Comparison of ENCODE assay signal across 16 mouse cellular contexts in genomic region chr3:16941146-16941545, GRCm38 (mm10).
A peak's percentile ranks its signal among the peaks of the same experiment; 100 is the strongest.
DNase-seq lines count a peak whose midpoint lies in the region; ATAC-seq and TF ChIP-seq lines count a peak whose summit lies in the region.
"Had no signal": no experiment of that assay in that cellular context is flagged by ENCODE, and none has a peak within 500 bp of the region (broad histone marks: within the 10 kb centered on the region; RNA-seq: fewer than 3 reads in every experiment).

No protein-coding gene starts in this region.

- WGBS in hindbrain, embryonic 13.5 days: 7% methylated on average over 4 of the region's 4 CpGs
- 1% methylated on average over 4 of the region's 4 CpGs for WGBS in midbrain, postnatal 0 days
- 11% methylated on average over 4 of the region's 4 CpGs for WGBS in kidney, embryonic 14.5 days
- WGBS in kidney, embryonic 15.5 days: 12% methylated on average over 4 of the region's 4 CpGs

- no peak for TF ChIP-seq CTCF in midbrain, postnatal 0 days (IDR thresholded peaks at IDR 0.05)

- H3K4me2 ChIP-seq in hindbrain, embryonic 13.5 days: peak overlapping the region; percentile 44
- peak overlapping the region; percentile 40 for H3K4me2 ChIP-seq in midbrain, postnatal 0 days (ENCODE audit: low read depth, low read length, poor library complexity, severe bottlenecking)
- no peak overlapping the region for H3K4me2 ChIP-seq in kidney, embryonic 14.5 days (replicated peaks; ENCODE audit: low read depth, low read length)
- H3K4me2 ChIP-seq in kidney, embryonic 15.5 days: no peak overlapping the region
- H3K4me2 ChIP-seq: liver, embryonic 13.5 days had no signal

- H3K4me3 ChIP-seq in ES-E14 (ENCODE audit: insufficient read depth in 1 of 2, low read depth in 1 of 2, low read length in 2 of 2, poor library complexity in 1 of 2, severe bottlenecking in 1 of 2): no peak overlapping the region
- H3K4me3 ChIP-seq in hindbrain, embryonic 13.5 days: peak overlapping the region; percentile 3; the same call in 1 of the 2 replicates
- H3K4me3 ChIP-seq in midbrain, postnatal 0 days (ENCODE audit: low read depth, low read length): no peak overlapping the region; the same call in 1 of the 2 replicates
- no peak overlapping the region for H3K4me3 ChIP-seq in kidney, embryonic 14.5 days (ENCODE audit: low read length)
- no peak overlapping the region for H3K4me3 ChIP-seq in kidney, embryonic 15.5 days (replicated peaks)
- H3K4me3 ChIP-seq: heart, embryonic 10.5 days; layer of hippocampus, adult 2 months; liver, embryonic 13.5 days had no signal

- peak; percentile 23 to 26 for DNase-seq in frontal cortex, postnatal 36 days (ENCODE audit: low spot score in 2 of 2)
- no peak for DNase-seq in frontal cortex, postnatal 25 days (ENCODE audit: low spot score in 2 of 2)
- DNase-seq in ES-E14 (ENCODE audit: low read depth, low spot score): peak; percentile 65
- no peak for DNase-seq in midbrain, postnatal 0 days (ENCODE audit: low spot score)
- DNase-seq in kidney, postnatal 36 days: no peak
- DNase-seq: adrenal gland, postnatal 25 days; cerebellum, postnatal 25 days; gastrocnemius, postnatal 14 days; kidney, adult 9 months; liver, embryonic 13.5 days; lung, postnatal 10 days had no signal

- H3K27ac ChIP-seq in ES-E14 (ENCODE audit: insufficient read depth, low read depth, low read length, poor library complexity, severe bottlenecking): no peak overlapping the region
- H3K27ac ChIP-seq in hindbrain, embryonic 13.5 days: peak overlapping the region; percentile 92
- H3K27ac ChIP-seq in midbrain, postnatal 0 days (ENCODE audit: low read depth, low read length): peak overlapping the region; percentile 93
- no peak overlapping the region for H3K27ac ChIP-seq in kidney, embryonic 14.5 days (ENCODE audit: low read depth, low read length)
- no peak overlapping the region for H3K27ac ChIP-seq in kidney, embryonic 15.5 days
- H3K27ac ChIP-seq: heart, embryonic 10.5 days; layer of hippocampus, adult 2 months; liver, embryonic 13.5 days had no signal

- H3K9ac ChIP-seq in ES-E14 (ENCODE audit: insufficient read depth, low read depth, low read length, poor library complexity, severe bottlenecking): no peak overlapping the region
- H3K9ac ChIP-seq in hindbrain, embryonic 13.5 days: peak overlapping the region; percentile 60
- H3K9ac ChIP-seq in midbrain, postnatal 0 days (replicated peaks; ENCODE audit: low read length, poor library complexity, severe bottlenecking): peak overlapping the region; percentile 44; the same call in 1 of the 2 replicates
- H3K9ac ChIP-seq in kidney, embryonic 14.5 days (ENCODE audit: low read depth, low read length): no peak overlapping the region
- H3K9ac ChIP-seq in kidney, embryonic 15.5 days: no peak overlapping the region
- H3K9ac ChIP-seq: liver, embryonic 13.5 days had no signal

- H3K9me3 ChIP-seq in ES-E14 (ENCODE audit: control insufficient read depth, insufficient read depth, low read depth, low read length): no peaks in the 10 kb centered on the region
- no peaks in the 10 kb centered on the region for H3K9me3 ChIP-seq in hindbrain, embryonic 13.5 days
- H3K9me3 ChIP-seq in midbrain, postnatal 0 days (ENCODE audit: low read length): no peaks in the 10 kb centered on the region
- H3K9me3 ChIP-seq in kidney, embryonic 14.5 days (ENCODE audit: control insufficient read depth, low read length): no peaks in the 10 kb centered on the region
- H3K9me3 ChIP-seq in kidney, embryonic 15.5 days (replicated peaks): no peaks in the 10 kb centered on the region
- H3K9me3 ChIP-seq: heart, embryonic 10.5 days; liver, embryonic 13.5 days had no signal

- no peaks in the 10 kb centered on the region for H3K27me3 ChIP-seq in hindbrain, embryonic 13.5 days
- no peaks in the 10 kb centered on the region for H3K27me3 ChIP-seq in midbrain, postnatal 0 days (ENCODE audit: insufficient read depth, low read length)
- H3K27me3 ChIP-seq in kidney, embryonic 14.5 days (ENCODE audit: control insufficient read depth, insufficient read depth, low read length): no peaks in the 10 kb centered on the region
- H3K27me3 ChIP-seq in kidney, embryonic 15.5 days: no peaks in the 10 kb centered on the region
- H3K27me3 ChIP-seq: liver, embryonic 13.5 days had no signal

- 0 out of 4 replicates have a peak, but pooled peaks cover 0 to 2% of the 10 kb centered on the region in 2 experiments for H3K4me1 ChIP-seq in ES-E14 (ENCODE audit: control insufficient read depth in 2 of 2, insufficient read depth in 2 of 2, low read length in 2 of 2, poor library complexity in 1 of 2)
- H3K4me1 ChIP-seq in hindbrain, embryonic 13.5 days (replicated peaks): peaks cover 17% of the 10 kb centered on the region
- H3K4me1 ChIP-seq in midbrain, postnatal 0 days (ENCODE audit: insufficient read depth, low read length): peaks cover 4% of the 10 kb centered on the region; the same call in 1 of the 2 replicates
- no peaks in the 10 kb centered on the region for H3K4me1 ChIP-seq in kidney, embryonic 14.5 days (ENCODE audit: control insufficient read depth, insufficient read depth, low read length)
- H3K4me1 ChIP-seq in kidney, embryonic 15.5 days: no peaks in the 10 kb centered on the region
- H3K4me1 ChIP-seq: heart, embryonic 10.5 days; liver, embryonic 13.5 days had no signal

- in situ Hi-C loops in ES-E14 (cut with MboI; ENCODE audit: low sequenced_read_pairs in 2 of 2, unreplicated experiment in 2 of 2): no loop called here

- ATAC-seq in hindbrain, embryonic 13.5 days (ENCODE audit: low FRiP score): 0 out of 2 replicates have a peak, but pooled peaks have one; percentile 15
- peak; percentile 17; the same call in 1 of the 2 replicates for ATAC-seq in midbrain, postnatal 0 days (ENCODE audit: low FRiP score)
- no peak for ATAC-seq in kidney, embryonic 14.5 days (ENCODE audit: low FRiP score, low TSS enrichment)
- ATAC-seq in kidney, embryonic 15.5 days (replicated peaks; ENCODE audit: low FRiP score): no peak

- no peaks in the 10 kb centered on the region for H3K36me3 ChIP-seq in ES-E14 (ENCODE audit: control insufficient read depth, insufficient read depth, low read length, poor library complexity, severe bottlenecking)
- no peaks in the 10 kb centered on the region for H3K36me3 ChIP-seq in hindbrain, embryonic 13.5 days
- no peaks in the 10 kb centered on the region for H3K36me3 ChIP-seq in midbrain, postnatal 0 days (ENCODE audit: insufficient read depth, low read length)
- no peaks in the 10 kb centered on the region for H3K36me3 ChIP-seq in kidney, embryonic 14.5 days (ENCODE audit: control insufficient read depth, insufficient read depth, low read length)
- no peaks in the 10 kb centered on the region for H3K36me3 ChIP-seq in kidney, embryonic 15.5 days
- H3K36me3 ChIP-seq: heart, embryonic 10.5 days; liver, embryonic 13.5 days had no signal

TF ChIP-seq in ES-E14, 5 proteins besides CTCF, POLR2A, EP300 and RAD21:
- TF ChIP-seq ZC3H11A (IDR thresholded peaks at IDR 0.05; ENCODE audit: borderline replicate concordance, low read depth, low read length): no peak
- TF ChIP-seq CHD2 (IDR thresholded peaks at IDR 0.05; ENCODE audit: low read depth, low read length): 0 out of 2 replicates have a peak, but pooled peaks have one; percentile 45
- no peak for TF ChIP-seq ZNF384 (IDR thresholded peaks at IDR 0.05; ENCODE audit: low read depth, low read length)

Comparison
In these comparisons a context has a peak if more than half of its experiments do, and no peak if none do; other contexts are left out.
1. DNase-seq: peak in frontal cortex, postnatal 36 days (2 of 2) and ES-E14 (single experiment); none in frontal cortex, postnatal 25 days (0 of 2), midbrain, postnatal 0 days (single experiment) and kidney, postnatal 36 days (0 of 2).
2. H3K27ac ChIP-seq: peak in hindbrain, embryonic 13.5 days (single experiment) and midbrain, postnatal 0 days (single experiment); none in ES-E14 (single experiment), kidney, embryonic 14.5 days (single experiment) and kidney, embryonic 15.5 days (single experiment).
3. H3K9ac ChIP-seq: peak in hindbrain, embryonic 13.5 days (single experiment) and midbrain, postnatal 0 days (single experiment); none in ES-E14 (single experiment), kidney, embryonic 14.5 days (single experiment) and kidney, embryonic 15.5 days (single experiment).
4. ATAC-seq: peak in hindbrain, embryonic 13.5 days (single experiment) and midbrain, postnatal 0 days (single experiment); none in kidney, embryonic 14.5 days (single experiment) and kidney, embryonic 15.5 days (single experiment).
5. H3K4me2 ChIP-seq: peak in hindbrain, embryonic 13.5 days (single experiment) and midbrain, postnatal 0 days (single experiment); none in kidney, embryonic 14.5 days (single experiment) and kidney, embryonic 15.5 days (single experiment).